Mouse (Mus musculus) stomach, postnatal 0 days (tissue): ENCODE measurements at regions not wholly inside any gene's neighbourhood (a gene's known extent, or its start where the extent isn't known, plus 50 kb on each side); places are given as distances from the start of the nearest gene placed in this dataset.

Experiments used
- ATAC-seq: fragments of 200-750 bp; cut with Nextera tagmentation; 2 replicates; pipeline ENCODE4 v1.8.0; 2017; ENCODE audit not compliant: low FRiP score, low TSS enrichment
- DNase-seq: peaks from one replicate; pipeline ENCODE4 v3.0.0-alpha.2; 2016; ENCODE audit warnings: low spot score
- H3K27ac ChIP-seq: fragments of 300-500 bp; sonication (generic); replicated peaks from 2 replicates; pipeline ENCODE4 v1.5.1; 2014; ENCODE audit warnings: mild to moderate bottlenecking, control low read depth
- H3K27me3 ChIP-seq: fragments of 300-500 bp; sonication (generic); 2 replicates; pipeline ENCODE4 v1.6.1; 2014; ENCODE audit warnings: low read length; ENCODE audit not compliant: control insufficient read depth, insufficient read depth
- H3K36me3 ChIP-seq: fragments of 300-500 bp; sonication (generic); 2 replicates; pipeline ENCODE4 v1.6.1; 2014; ENCODE audit warnings: low read length, mixed read lengths; ENCODE audit not compliant: control insufficient read depth, insufficient read depth
- H3K4me1 ChIP-seq: fragments of 300-500 bp; sonication (generic); replicated peaks from 2 replicates; pipeline ENCODE4 v1.6.1; 2014; ENCODE audit warnings: antibody characterized with exemption; ENCODE audit not compliant: control insufficient read depth, insufficient read depth
- H3K4me2 ChIP-seq: fragments of 300-500 bp; sonication (generic); replicated peaks from 2 replicates; pipeline ENCODE4 v1.6.1; 2014; ENCODE audit warnings: low read depth, mild to moderate bottlenecking, control low read depth, moderate library complexity
- H3K4me3 ChIP-seq: fragments of 300-500 bp; sonication (generic); 2 replicates; pipeline ENCODE4 v1.5.1; 2014; ENCODE audit warnings: low read depth, low read length, control low read depth
- H3K9ac ChIP-seq: fragments of 300-500 bp; sonication (generic); 2 replicates; pipeline ENCODE4 v1.6.1; 2014; ENCODE audit warnings: mild to moderate bottlenecking, low read length, control low read depth, mixed read lengths
- H3K9me3 ChIP-seq: fragments of 300-500 bp; sonication (generic); 2 replicates; pipeline ENCODE4 v1.6.1; 2016; ENCODE audit warnings: low read length; ENCODE audit not compliant: control insufficient read depth
- CTCF ChIP-seq: IDR thresholded peaks from 2 replicates; pipeline ENCODE4 v1.5.1; 2016; ENCODE audit warnings: antibody characterized with exemption, low read depth, mild to moderate bottlenecking, moderate library complexity
- EP300 ChIP-seq: optimal IDR thresholded peaks from 2 replicates; pipeline ENCODE3; 2016; ENCODE audit warnings: antibody characterized with exemption
- WGBS: fragments of 180-500 bp; shearing (Covaris S2); extraction: QIAGEN DNeasy Blood & Tissue Kit; methylation state at CpG from one replicate; pipeline ENCODE4 v1.1.7; 2014; 5-methylcytosine and 5-hydroxymethylcytosine counted together

DNA sequence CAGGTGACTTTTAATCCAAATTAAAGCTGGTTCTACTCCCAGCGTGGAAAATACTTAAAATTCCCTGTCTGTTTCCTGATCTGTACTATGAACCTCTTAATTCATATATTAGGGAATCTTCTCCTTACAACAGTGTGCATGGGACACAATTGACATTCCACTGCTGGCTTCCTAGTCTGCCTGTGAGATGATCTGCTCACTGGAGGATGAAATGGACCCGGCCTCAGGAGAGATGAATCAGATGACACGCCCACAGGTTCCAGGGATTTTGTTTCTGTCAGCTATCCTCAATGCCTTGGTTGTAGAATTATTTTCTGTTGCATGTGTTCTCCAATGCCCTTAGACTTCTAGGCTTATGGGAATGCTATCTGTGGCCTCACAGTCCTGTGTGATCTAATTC is 231.9 kb upstream of the Ntm start:
- WGBS, result 88% methylated on average over 3 of the region's 3 CpGs
- no peak for TF ChIP-seq CTCF
- no peak for TF ChIP-seq EP300
- no peaks in the 10 kb centered on the region for H3K9me3 ChIP-seq
- H3K9ac ChIP-seq, result no peak overlapping the region
- H3K27me3 ChIP-seq, result no peaks in the 10 kb centered on the region
- no peak overlapping the region for H3K4me3 ChIP-seq
- no peaks in the 10 kb centered on the region for H3K4me1 ChIP-seq
- no peak overlapping the region for H3K4me2 ChIP-seq
- H3K36me3 ChIP-seq, result no peaks in the 10 kb centered on the region
- no peak for DNase-seq
- no peak for ATAC-seq
- H3K27ac ChIP-seq, result no peak overlapping the region

DNA sequence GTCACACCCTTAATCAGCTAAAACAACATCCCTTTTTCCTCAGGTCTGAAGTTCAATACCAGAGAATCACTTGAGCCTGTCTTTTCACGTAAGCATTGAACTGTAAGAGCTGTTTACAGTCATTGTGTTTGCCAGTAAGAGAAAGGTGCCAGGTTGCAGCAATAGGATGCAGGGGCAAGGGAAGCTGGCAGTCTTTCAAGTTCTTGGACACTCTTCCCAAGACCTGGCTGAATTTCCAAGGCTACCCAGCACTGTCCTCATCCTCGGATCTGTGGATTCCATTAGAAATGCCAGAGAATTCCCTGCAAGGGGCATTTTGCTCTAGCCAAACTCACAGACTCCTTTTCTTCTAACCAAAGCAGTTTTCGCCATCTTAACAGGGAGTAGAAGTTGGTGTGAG is 224.5 kb upstream of the Snx19 start:
- H3K36me3 ChIP-seq, result no peaks in the 10 kb centered on the region
- H3K4me2 ChIP-seq, result no peak overlapping the region
- no peaks in the 10 kb centered on the region for H3K27me3 ChIP-seq
- H3K4me3 ChIP-seq, result no peak overlapping the region
- H3K9ac ChIP-seq, result no peak overlapping the region
- ATAC-seq, result no peak
- H3K9me3 ChIP-seq, result no peaks in the 10 kb centered on the region
- no peak overlapping the region for H3K27ac ChIP-seq
- H3K4me1 ChIP-seq, result no peaks in the 10 kb centered on the region
- 77% methylated on average over 3 of the region's 3 CpGs for WGBS
- DNase-seq, result no peak
- TF ChIP-seq EP300 (no peak), CTCF (no peak)

DNA sequence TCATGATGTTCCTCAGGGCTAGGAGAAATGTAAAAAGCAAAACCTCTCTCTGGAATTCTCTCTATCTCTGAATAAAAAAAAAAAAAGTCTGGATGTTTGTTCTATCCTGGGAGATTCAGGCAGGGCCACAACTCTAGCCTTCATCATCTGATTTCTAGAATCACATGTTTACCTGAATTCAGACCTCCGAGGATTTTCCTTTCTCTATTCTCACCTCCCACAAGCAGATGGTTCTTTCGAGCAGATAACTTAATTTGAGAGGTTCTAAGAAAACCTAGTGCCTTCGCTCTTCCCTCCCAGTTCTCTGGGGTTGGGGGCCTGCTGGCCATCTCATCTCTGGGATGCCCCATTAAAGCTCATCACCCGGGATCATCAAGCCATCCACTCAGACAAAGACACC is 219.3 kb upstream of the Snx19 start:
- TF ChIP-seq EP300 (no peak), CTCF (no peak)
- H3K4me2 ChIP-seq, result no peak overlapping the region
- H3K4me1 ChIP-seq, result no peaks in the 10 kb centered on the region
- H3K36me3 ChIP-seq, result no peaks in the 10 kb centered on the region
- H3K27me3 ChIP-seq, result no peaks in the 10 kb centered on the region
- H3K9ac ChIP-seq, result no peak overlapping the region
- H3K9me3 ChIP-seq, result no peaks in the 10 kb centered on the region
- DNase-seq (no peak), ATAC-seq (no peak)
- no peak overlapping the region for H3K4me3 ChIP-seq
- 75% methylated on average over 4 of the region's 4 CpGs for WGBS
- no peak overlapping the region for H3K27ac ChIP-seq

GRCm38 (mm10) chr9:30209806-30210205 is 217.1 kb upstream of the Snx19 start:
- ATAC-seq (no peak), DNase-seq (no peak)
- TF ChIP-seq EP300, result no peak
- Histone ChIP-seq H3K9ac (no peak overlapping the region), H3K4me3 (no peak overlapping the region), H3K4me2 (no peak overlapping the region), H3K27me3 (no peaks in the 10 kb centered on the region), H3K27ac (no peak overlapping the region), H3K9me3 (no peaks in the 10 kb centered on the region), H3K36me3 (no peaks in the 10 kb centered on the region), H3K4me1 (no peaks in the 10 kb centered on the region)
- WGBS, result 71% methylated on average over 1 of the region's 1 CpGs

DNA sequence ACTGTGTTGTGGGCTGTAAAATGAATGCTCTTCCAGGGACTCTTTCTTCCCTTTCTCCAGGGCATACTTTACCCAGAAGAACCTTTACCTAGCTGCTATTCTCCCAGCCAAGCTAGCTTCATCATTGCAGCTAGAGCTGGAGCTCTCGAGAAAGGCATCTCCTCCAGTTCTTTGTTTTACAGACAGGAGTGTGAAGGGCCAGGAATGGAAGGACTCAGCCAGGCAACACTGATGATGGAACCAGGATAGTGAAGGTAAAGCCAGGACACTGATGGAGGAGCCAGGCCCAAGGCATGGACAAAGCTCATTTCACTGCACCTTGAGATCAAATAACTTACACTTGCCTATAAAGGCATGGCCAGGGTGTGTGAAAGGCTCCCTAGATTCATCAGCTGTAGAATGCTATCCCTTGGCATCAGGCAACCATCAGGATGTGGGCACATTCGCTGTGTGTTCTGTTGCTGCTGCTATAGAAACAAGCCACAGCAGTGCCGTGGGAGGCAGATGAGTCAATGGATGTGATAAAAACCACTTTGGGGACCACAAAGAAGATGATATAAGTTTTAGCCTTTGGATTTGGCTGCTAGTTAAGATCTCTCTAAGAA is 214.3 kb upstream of the Snx19 start:
- WGBS, result 77% methylated on average over 3 of the region's 3 CpGs
- Histone ChIP-seq H3K9me3 (no peaks in the 10 kb centered on the region), H3K4me2 (no peak overlapping the region), H3K9ac (no peak overlapping the region), H3K27me3 (no peaks in the 10 kb centered on the region), H3K4me1 (no peaks in the 10 kb centered on the region), H3K36me3 (no peaks in the 10 kb centered on the region), H3K4me3 (no peak overlapping the region), H3K27ac (no peak overlapping the region)
- no peak for ATAC-seq
- DNase-seq, result no peak
- TF ChIP-seq CTCF, result no peak
- no peak for TF ChIP-seq EP300

- ATAC-seq, result no peak
- TF ChIP-seq EP300, result no peak
- TF ChIP-seq CTCF, result no peak
- no peaks in the 10 kb centered on the region for H3K9me3 ChIP-seq
- H3K27ac ChIP-seq, result no peak overlapping the region
- no peaks in the 10 kb centered on the region for H3K36me3 ChIP-seq
- H3K4me1 ChIP-seq, result no peaks in the 10 kb centered on the region
- no peak overlapping the region for H3K4me2 ChIP-seq
- no peaks in the 10 kb centered on the region for H3K27me3 ChIP-seq
- DNase-seq, result no peak
- WGBS, result 75% methylated on average over 8 of the region's 8 CpGs
- no peak overlapping the region for H3K9ac ChIP-seq
- H3K4me3 ChIP-seq, result no peak overlapping the region
Measured at GRCm38 (mm10) chr9:30234501-30235163, 192.3 kb upstream of the Snx19 start.
